Mouse (Mus musculus) hindbrain, embryonic 12.5 days (tissue): ENCODE measurements around the gene Tmem274. TPM values are rescaled to one million over a fixed set of nuclear protein-coding genes. Genes with fewer than 3 reads are reported as not detected.
"Not testable (repeated sequence)": the region's sequence is repeated elsewhere in the genome, so short reads cannot be mapped to it uniquely, and the experiment has no call there.

Experiments
- ATAC-seq: fragments of 200-750 bp; cut with Nextera tagmentation; 2 replicates; pipeline ENCODE4 v1.8.0; 2017; ENCODE audit warnings: moderate TSS enrichment; ENCODE audit not compliant: low FRiP score
- H3K27ac ChIP-seq: fragments of 300-500 bp; sonication (generic); 2 replicates; pipeline ENCODE4 v1.5.1; 2016; ENCODE audit warnings: mild to moderate bottlenecking
- H3K27me3 ChIP-seq: fragments of 300-500 bp; sonication (generic); 2 replicates; pipeline ENCODE4 v1.6.1; 2016; ENCODE audit warnings: mild to moderate bottlenecking
- H3K36me3 ChIP-seq: fragments of 300-500 bp; sonication (generic); 2 replicates; pipeline ENCODE4 v1.6.1; 2016; ENCODE audit warnings: mild to moderate bottlenecking
- H3K4me1 ChIP-seq: fragments of 300-500 bp; sonication (generic); 2 replicates; pipeline ENCODE4 v1.6.1; 2016
- H3K4me2 ChIP-seq: fragments of 300-500 bp; sonication (generic); replicated peaks from 2 replicates; pipeline ENCODE4 v1.6.1; 2016; ENCODE audit warnings: mild to moderate bottlenecking
- H3K4me3 ChIP-seq: fragments of 300-500 bp; sonication (generic); 2 replicates; pipeline ENCODE4 v1.5.1; 2016; ENCODE audit warnings: mild to moderate bottlenecking
- H3K9ac ChIP-seq: fragments of 300-500 bp; sonication (generic); 2 replicates; pipeline ENCODE4 v1.6.1; 2016; ENCODE audit warnings: mild to moderate bottlenecking, moderate library complexity
- H3K9me3 ChIP-seq: fragments of 300-500 bp; sonication (generic); replicated peaks from 2 replicates; pipeline ENCODE4 v1.6.1; 2016; ENCODE audit warnings: mild to moderate bottlenecking
- WGBS: fragments of 180-500 bp; shearing (Covaris S2); methylation state at CpG from one replicate; pipeline ENCODE4 v1.1.7; 2016; 5-methylcytosine and 5-hydroxymethylcytosine counted together
- polyA plus RNA-seq: library from polyadenylated mRNA; unstranded; fragments of >200 nt; fragmentation: Nextera tagmentation; extraction: Ambion mirVana; gene quantifications from 2 replicates; pipeline ENCODE4 v1.2.1, GENCODE M21; 2016

Gene Tmem274
- polyA plus RNA-seq, 1 experiment from 2014 or later, result 0.37 TPM

DNA sequence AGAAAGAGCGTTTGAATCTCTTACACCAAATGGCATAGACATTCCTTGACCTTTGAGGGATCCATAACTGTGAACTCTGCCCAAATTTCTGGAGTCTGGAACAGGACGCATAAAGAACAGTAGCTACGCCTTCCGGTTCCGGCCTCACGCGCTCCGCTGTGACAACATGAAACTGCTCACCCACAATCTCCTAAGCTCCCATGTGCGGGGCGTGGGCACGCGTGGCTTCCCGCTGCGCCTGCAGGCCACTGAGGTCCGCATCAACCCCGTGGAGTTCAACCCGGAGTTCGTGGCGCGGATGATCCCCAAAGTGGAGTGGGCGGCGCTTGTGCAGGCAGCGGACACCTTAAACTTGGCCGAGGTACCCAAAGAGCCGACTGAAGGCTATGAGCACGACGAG, 20.0 kb upstream of the Tmem274 start:
- not testable (repeated sequence) for H3K9ac ChIP-seq, H3K27me3 ChIP-seq, H3K9me3 ChIP-seq, H3K4me3 ChIP-seq, H3K4me2 ChIP-seq, H3K4me1 ChIP-seq, H3K36me3 ChIP-seq, H3K27ac ChIP-seq, ATAC-seq
- 86% methylated on average over 27 of the region's 27 CpGs for WGBS

DNA sequence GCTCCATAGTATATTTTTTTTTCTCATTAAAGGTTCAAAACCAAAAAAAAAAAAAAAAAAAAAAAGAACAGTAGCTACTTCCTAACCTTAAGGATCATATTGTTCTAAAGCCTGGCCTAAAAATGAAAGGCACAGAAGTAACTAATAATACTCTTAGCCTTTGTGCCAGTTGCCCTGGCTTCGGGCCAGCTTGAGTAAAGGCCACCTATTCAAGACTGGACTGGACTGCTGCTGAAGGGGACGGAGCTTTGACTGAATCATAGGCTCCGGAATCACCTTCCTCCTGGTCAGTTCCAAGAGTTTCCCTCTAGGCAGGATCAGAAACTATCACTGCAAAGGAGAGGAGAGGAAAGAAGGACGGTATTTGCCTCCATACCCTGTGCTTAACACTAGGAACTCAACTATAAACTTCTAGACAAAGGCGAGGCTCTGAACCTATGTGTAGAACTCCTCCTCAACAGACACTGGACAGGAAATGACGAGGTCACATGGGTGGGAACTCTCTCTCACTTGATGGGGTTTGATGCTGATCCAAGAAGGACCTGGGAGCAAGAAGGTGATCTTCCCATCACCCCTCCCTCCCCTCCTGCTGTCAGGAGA, 19.2 kb upstream of the Tmem274 start:
- Histone ChIP-seq H3K4me2 (no peak overlapping the region), H3K9ac (no peak overlapping the region), H3K27me3 (no peaks in the 10 kb centered on the region), H3K4me3 (no peak overlapping the region), H3K4me1 (0 out of 2 replicates have a peak, but pooled peaks cover 4% of the 10 kb centered on the region), H3K27ac (no peak overlapping the region), H3K36me3 (no peaks in the 10 kb centered on the region), H3K9me3 (no peaks in the 10 kb centered on the region)
- no peak for ATAC-seq
- WGBS, result 85% methylated on average over 6 of the region's 6 CpGs

DNA sequence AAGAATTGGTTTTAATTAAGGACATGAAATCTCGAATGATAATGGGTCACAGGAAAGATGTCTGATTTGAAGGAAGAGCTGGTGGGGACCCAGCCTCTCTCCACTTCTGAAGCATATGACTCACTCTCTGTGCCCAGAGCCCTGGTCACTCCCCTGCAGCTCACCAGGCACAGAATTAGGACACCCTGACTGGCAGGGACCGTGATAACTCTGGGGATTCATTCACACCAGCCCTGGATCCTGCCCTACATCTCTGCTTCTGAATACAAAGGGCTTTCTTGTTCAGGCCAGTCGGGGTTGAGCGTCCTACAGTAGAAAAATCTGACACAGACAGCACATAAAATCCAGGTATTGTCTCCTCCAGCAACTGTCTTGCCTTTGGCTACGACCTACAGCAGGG, 18.7 kb upstream of the Tmem274 start:
- no peak overlapping the region for H3K4me3 ChIP-seq
- WGBS, result 80% methylated on average over 5 of the region's 5 CpGs
- no peak overlapping the region for H3K27ac ChIP-seq
- no peak for ATAC-seq
- no peak overlapping the region for H3K9ac ChIP-seq
- H3K36me3 ChIP-seq, result no peaks in the 10 kb centered on the region
- H3K4me1 ChIP-seq, result 0 out of 2 replicates have a peak, but pooled peaks cover 4% of the 10 kb centered on the region
- no peaks in the 10 kb centered on the region for H3K9me3 ChIP-seq
- H3K4me2 ChIP-seq, result no peak overlapping the region
- no peaks in the 10 kb centered on the region for H3K27me3 ChIP-seq

DNA sequence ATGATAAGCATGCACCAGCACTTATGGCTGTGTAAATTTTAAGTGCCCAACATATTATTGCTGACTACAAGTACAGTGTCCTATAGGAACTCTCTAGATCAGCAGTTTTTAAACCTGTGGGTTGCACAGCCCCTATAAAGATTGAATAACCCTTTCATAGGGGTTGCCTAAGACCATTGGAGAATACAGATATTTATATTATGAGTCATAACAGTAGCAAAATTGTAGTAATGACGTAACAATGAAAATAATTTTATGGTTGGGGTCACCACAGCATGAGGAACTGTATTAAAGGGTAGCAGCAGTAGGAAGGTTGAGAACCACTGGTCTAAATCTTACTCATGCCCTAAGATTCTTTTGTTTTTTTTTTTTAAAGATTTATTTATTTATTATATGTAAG, 17.8 kb upstream of the Tmem274 start:
- Histone ChIP-seq H3K27me3 (no peaks in the 10 kb centered on the region), H3K4me1 (0 out of 2 replicates have a peak, but pooled peaks cover 4% of the 10 kb centered on the region), H3K9ac (no peak overlapping the region), H3K4me2 (no peak overlapping the region), H3K9me3 (no peaks in the 10 kb centered on the region), H3K27ac (no peak overlapping the region), H3K36me3 (no peaks in the 10 kb centered on the region), H3K4me3 (no peak overlapping the region)
- ATAC-seq, result no peak
- 89% methylated on average over 1 of the region's 1 CpGs for WGBS

DNA sequence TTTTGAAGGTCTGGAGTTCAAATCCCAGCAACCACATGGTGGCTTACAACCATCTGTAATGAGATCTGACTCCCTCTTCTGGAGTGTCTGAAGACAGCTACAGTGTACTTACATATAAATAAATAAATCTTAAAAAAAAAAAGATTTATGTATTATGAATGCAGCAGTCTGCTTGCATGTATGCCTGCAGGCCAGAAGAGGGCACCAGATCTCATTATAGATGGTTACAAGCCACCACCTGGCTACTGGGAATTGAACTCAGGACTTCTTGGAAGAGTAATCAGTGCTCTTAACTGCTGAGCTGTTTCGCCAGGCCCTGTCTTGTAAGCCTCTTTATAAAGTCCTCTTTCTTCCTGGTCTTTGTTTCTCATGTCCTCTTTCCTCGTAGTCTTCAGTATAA, 16.7 kb upstream of the Tmem274 start:
- H3K9me3 ChIP-seq, ATAC-seq, H3K27ac ChIP-seq, H3K4me3 ChIP-seq, H3K36me3 ChIP-seq, H3K4me1 ChIP-seq, H3K27me3 ChIP-seq, H3K4me2 ChIP-seq, H3K9ac ChIP-seq: not testable (repeated sequence)
- WGBS, result 84% methylated on average over 2 of the region's 2 CpGs

DNA sequence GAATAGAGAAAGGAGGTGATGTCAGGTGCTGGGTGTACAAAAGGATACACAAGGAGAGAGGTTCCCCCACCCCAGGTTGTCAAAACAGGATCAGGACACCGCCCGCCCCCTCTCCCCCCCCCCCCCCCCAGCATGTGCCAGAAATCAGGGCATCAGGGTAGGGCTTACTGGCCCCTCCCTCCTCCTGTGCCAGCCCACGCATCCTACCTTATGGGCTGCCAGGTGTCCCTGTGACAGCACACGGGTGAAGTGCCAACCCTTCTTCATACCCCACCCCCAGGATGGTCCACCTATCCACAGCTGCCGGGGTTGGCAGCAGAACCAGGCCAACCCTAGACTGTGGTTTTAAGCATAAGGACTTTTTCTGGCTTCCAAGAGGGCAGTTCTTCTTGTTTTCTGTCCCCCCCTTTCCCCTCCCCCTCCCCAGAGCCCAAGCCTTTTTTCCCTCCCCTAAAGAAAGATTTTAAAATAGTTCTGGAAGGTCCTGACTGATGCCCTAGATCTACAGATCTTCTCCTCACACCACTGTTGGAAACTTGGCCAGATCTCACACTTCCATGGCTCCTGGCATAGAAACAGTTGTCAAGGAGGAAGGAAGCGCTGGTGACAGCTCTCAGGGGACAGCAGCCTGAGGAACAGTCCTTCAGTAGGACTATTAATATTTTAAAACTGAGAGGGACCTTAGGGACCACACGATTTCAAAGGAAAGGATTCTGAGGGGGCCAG, 15.4 kb upstream of the Tmem274 start:
- Histone ChIP-seq H3K9me3 (no peaks in the 10 kb centered on the region), H3K27ac (no peak overlapping the region), H3K27me3 (no peaks in the 10 kb centered on the region), H3K4me2 (no peak overlapping the region), H3K4me3 (no peak overlapping the region), H3K4me1 (0 out of 2 replicates have a peak, but pooled peaks cover 4% of the 10 kb centered on the region), H3K9ac (no peak overlapping the region), H3K36me3 (no peaks in the 10 kb centered on the region)
- WGBS, result 75% methylated on average over 5 of the region's 7 CpGs
- ATAC-seq, result no peak

DNA sequence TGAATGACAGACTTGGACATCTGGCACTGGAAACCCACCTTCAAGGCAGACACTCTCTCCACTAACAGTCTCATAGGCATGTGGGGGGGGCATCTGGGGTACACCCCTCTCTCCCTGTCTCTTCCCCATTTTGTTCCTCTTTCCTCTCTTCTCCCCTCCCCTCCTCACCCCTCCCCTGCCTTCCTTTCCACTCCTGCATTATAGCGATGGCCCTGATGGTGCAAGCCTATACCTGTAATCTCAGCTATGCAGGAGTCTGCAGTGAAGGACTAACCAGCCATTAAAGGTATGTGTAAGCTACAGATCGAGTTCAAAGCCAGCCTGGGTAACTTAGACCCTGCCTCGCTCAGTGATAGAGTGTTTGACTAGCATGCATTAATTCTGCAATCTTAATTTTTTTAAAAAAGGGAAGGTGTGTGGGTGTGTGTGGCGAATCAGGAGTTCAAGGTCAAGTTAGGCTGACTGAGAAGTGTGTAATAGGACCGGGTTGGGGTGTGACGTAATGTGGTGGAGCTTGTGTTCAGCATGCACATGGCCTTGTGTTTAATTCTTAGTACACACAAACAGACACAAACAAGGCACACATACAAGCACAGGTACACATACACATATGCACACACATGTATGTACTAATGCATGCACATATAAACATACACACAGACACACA, 14.7 kb upstream of the Tmem274 start:
- peaks cover under 1% of the 10 kb centered on the region; the same call in 1 of the 2 replicates for H3K36me3 ChIP-seq
- H3K9me3 ChIP-seq, result no peaks in the 10 kb centered on the region
- no peak for ATAC-seq
- H3K4me3 ChIP-seq, result no peak overlapping the region
- no peak overlapping the region for H3K27ac ChIP-seq
- 83% methylated on average over 6 of the region's 6 CpGs for WGBS
- H3K4me1 ChIP-seq, result 0 out of 2 replicates have a peak, but pooled peaks cover 4% of the 10 kb centered on the region
- no peaks in the 10 kb centered on the region for H3K27me3 ChIP-seq
- no peak overlapping the region for H3K9ac ChIP-seq
- no peak overlapping the region for H3K4me2 ChIP-seq

DNA sequence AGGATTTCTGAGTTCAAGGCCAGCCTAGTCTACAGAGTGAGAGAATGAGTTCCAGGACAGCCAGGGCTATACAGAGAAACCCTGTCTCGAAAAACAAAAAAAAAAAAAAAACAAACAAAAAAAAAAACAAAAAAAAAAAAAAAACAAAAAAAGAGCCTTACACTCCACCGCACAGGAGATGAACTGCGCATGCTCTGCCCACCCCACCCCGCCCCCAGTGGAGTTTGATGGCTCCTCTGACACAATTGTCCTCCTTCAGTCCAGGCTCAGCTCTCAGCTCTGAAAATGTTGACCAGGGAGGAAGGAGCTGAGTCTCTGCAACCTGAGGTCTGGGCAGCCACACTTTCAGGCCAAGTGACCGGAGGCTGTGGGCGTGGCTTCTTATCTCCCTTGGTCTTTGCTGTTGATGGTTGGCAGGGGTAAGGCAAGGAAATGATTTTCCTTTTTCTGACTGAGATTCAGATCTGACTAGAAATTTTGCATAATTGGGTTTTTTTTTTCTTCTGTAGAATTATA, 13.7 kb upstream of the Tmem274 start:
- H3K9me3 ChIP-seq, result no peaks in the 10 kb centered on the region
- no peak overlapping the region for H3K4me3 ChIP-seq
- H3K4me2 ChIP-seq, result no peak overlapping the region
- no peaks in the 10 kb centered on the region for H3K27me3 ChIP-seq
- 0 out of 2 replicates have a peak, but pooled peaks cover 4% of the 10 kb centered on the region for H3K4me1 ChIP-seq
- no peak overlapping the region for H3K9ac ChIP-seq
- H3K27ac ChIP-seq, result no peak overlapping the region
- peaks cover 6% of the 10 kb centered on the region for H3K36me3 ChIP-seq
- no peak for ATAC-seq
- 71% methylated on average over 6 of the region's 6 CpGs for WGBS

DNA sequence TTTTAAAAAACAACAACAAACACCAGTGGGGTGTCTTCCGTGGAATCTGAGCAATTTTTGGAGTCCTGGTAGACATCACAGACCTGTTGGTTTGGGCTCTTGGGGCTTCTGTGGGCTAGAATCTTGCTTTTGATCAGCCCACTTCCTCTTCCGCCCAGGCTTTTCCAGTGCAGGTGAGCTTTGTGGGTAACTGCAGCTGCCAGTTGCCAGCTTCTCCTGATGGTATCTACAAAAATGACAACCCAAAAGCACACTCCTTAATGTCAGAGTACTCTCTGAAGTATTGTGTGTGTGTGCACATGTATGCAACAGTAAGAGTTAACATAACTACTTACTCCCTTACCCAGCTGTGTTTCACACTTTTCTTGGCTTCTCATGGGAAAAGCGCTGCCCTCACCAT, 7.6 kb upstream of the Tmem274 start:
- Histone ChIP-seq H3K4me2 (no peak overlapping the region), H3K4me3 (no peak overlapping the region), H3K9ac (no peak overlapping the region), H3K4me1 (no peaks in the 10 kb centered on the region), H3K27me3 (no peaks in the 10 kb centered on the region), H3K27ac (no peak overlapping the region), H3K36me3 (peaks cover 45% of the 10 kb centered on the region), H3K9me3 (0 out of 2 replicates have a peak, but pooled peaks cover 4% of the 10 kb centered on the region)
- no peak for ATAC-seq
- 96% methylated on average over 3 of the region's 3 CpGs for WGBS

DNA sequence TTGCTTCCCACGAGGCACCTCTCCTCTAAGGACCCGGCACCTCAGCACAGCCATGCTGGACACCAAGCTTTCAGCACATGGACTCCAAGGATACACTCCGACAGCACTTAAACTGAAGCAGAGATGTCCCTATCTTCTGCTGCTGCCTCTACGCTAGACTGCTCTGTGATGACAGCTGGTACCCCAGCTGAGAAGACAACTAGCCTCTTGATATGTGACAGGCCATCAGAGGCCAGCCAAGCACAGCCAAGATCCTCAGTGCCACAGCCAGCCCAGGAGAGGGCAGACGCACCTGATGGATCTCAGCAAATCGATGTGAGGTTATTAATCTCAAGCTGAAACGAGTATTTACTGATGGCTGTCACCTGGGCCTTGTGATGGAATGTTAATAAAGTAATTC, 2.1 kb upstream of the Tmem274 start:
- H3K4me3 ChIP-seq, result no peak overlapping the region
- H3K9me3 ChIP-seq, result 0 out of 2 replicates have a peak, but pooled peaks cover 4% of the 10 kb centered on the region
- H3K4me2 ChIP-seq, result no peak overlapping the region
- no peak overlapping the region for H3K27ac ChIP-seq
- WGBS, result 84% methylated on average over 7 of the region's 7 CpGs
- no peak overlapping the region for H3K9ac ChIP-seq
- no peaks in the 10 kb centered on the region for H3K4me1 ChIP-seq
- H3K27me3 ChIP-seq, result no peaks in the 10 kb centered on the region; the same call in 1 of the 2 replicates
- ATAC-seq, result no peak
- H3K36me3 ChIP-seq, result peaks cover 27% of the 10 kb centered on the region

DNA sequence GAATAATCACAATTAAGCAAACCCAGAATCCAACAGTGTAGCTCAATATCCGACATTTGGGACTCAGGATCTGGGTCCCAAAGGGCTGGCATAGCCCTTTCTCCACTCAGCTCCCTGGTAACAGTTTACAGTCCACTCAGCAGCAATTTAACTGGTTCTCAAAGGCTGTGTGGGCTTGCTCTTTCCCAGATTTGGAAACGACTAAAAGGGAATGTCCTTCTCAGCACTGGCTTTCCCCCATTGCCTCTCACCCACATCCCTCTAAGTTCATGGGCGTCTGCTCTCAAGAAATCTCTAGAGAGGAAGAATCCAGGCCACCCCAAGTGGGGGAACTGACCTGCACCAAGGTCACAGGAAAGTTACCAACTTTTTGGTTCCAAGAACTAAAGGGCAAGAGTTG, 7.4 kb downstream of the Tmem274 start:
- WGBS, result 45% methylated on average over 3 of the region's 3 CpGs
- peak; percentile 4; the same call in 1 of the 2 replicates for ATAC-seq

DNA sequence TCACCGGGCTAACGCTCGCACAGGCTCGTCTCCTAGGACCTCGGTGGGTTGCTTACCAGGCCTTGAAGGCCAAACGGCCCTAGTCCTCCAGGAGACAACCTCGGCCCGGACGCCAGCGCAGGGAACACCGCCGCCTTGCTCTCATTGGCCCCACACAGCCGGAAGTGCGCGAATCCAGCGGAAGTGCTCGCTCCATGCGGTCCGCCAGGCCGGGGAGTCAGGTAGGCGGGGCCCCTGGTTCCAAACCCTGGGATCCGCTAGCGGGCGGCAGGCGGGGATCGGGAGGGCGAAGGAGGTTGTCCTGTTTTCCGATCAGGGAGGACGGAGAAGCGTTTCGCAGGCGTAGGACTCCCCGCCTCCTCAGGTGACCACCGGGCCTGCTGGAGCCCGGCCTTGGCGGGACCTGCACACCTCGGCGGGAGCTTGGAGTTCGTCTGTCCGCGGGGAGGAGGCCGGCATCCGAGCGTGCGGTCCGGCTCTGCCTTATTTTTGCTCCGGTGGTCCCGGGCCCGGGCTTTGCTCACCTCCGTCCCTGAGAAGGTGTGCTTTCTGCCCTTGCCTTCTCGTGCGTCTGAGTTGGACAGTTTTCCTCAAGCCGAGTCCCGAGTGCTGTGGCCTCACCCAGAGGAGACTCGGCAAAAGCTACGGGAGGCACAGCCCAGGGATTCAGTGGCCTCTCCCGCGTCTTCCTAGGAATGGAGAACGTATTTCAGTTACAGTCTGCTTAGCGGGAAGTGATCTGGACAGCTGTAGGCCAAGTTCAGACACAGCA, 8.1 kb downstream of the Tmem274 start, which contains the start of the genes Nmnat1 and Lzic:
Gene Nmnat1, minus strand, starts transcription at position 150 of the 772 bp plus-strand sequence.
Gene Lzic, plus strand, starts transcription at position 177 of the 772 bp plus-strand sequence.
- H3K36me3 ChIP-seq, result peaks cover 35% of the 10 kb centered on the region
- under 1% methylated on average over 60 of the region's 60 CpGs for WGBS
- ATAC-seq, result peak; percentile 98
- peak within 1 kb of the TSS; percentile 66 for H3K27ac ChIP-seq
- no peaks in the 10 kb centered on the region for H3K27me3 ChIP-seq
- H3K4me2 ChIP-seq, result peak within 1 kb of the TSS; percentile 84
- H3K9me3 ChIP-seq, result no peaks in the 10 kb centered on the region
- H3K4me3 ChIP-seq, result peak within 1 kb of the TSS; percentile 57
- peaks cover 12% of the 10 kb centered on the region for H3K4me1 ChIP-seq
- peak within 1 kb of the TSS; percentile 64 for H3K9ac ChIP-seq

More for the DNA sequence above, 7.4 kb downstream of the Tmem274 start:
- peak overlapping the region; percentile 84 for H3K4me2 ChIP-seq
- peak overlapping the region; percentile 57 for H3K4me3 ChIP-seq
- H3K27ac ChIP-seq, result peak overlapping the region; percentile 66
- no peaks in the 10 kb centered on the region for H3K27me3 ChIP-seq
- H3K36me3 ChIP-seq, result peaks cover 29% of the 10 kb centered on the region
- peak overlapping the region; percentile 64 for H3K9ac ChIP-seq
- H3K9me3 ChIP-seq, result no peaks in the 10 kb centered on the region
- peaks cover 12% of the 10 kb centered on the region for H3K4me1 ChIP-seq
